Comparison of ENCODE assay signal across 10 mouse cellular contexts in the genomic region with DNA sequence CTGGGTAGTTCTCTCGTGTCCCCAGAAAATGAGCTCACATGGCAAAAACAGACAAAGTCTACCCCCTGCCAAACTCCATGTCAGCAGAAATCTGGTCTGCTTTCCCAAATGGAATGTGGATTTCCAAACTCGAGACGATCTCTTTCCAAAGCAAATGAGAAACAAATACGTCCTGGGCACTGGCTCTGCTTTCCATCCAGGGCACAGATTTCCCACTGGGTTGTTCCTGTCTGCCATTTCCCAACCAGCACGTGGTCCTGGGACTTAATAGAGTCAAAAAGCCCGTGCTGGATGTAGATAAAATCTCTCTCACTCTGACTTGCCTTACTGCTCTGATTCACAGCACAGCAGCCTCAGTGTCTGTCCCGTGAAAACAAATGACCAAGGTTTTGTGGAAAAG.
DNase-seq lines count a peak whose midpoint lies in the region; ATAC-seq and TF ChIP-seq lines count a peak whose summit lies in the region.
"Had no signal": no experiment of that assay in that cellular context is flagged by ENCODE, and none has a peak within 500 bp of the region (broad histone marks: within the 10 kb centered on the region; RNA-seq: fewer than 3 reads in every experiment).

No protein-coding gene starts in this region.

- no peak overlapping the region for H3K27ac ChIP-seq in midbrain, postnatal 0 days (ENCODE audit: low read depth, low read length)
- H3K27ac ChIP-seq: midbrain, embryonic 12.5 days had no signal

- peak; percentile 28 to 38 for DNase-seq in heart, postnatal 10 days
- no peak for DNase-seq in heart, postnatal 4 days
- peak; percentile 70 for DNase-seq in MN1 (ENCODE audit: low spot score)
- DNase-seq in brain, adult 2 months (ENCODE audit: low read depth, low spot score) = peak; percentile 60
- peak; percentile 25 for DNase-seq in fat pad, adult 2 months (ENCODE audit: extremely low read depth, low read depth, low spot score)
- DNase-seq in left cerebral cortex, postnatal 10 days (ENCODE audit: extremely low spot score in 1 of 2, low spot score in 2 of 2) = no peak
- DNase-seq in midbrain, postnatal 0 days (ENCODE audit: low spot score) = no peak
- no peak for DNase-seq in urinary bladder, adult 2 months (ENCODE audit: low spot score)
- DNase-seq: right cerebral cortex, adult 18-20 months had no signal

- H3K4me1 ChIP-seq in midbrain, postnatal 0 days (ENCODE audit: insufficient read depth, low read length) = 0 out of 2 replicates have a peak, but pooled peaks cover 1% of the 10 kb centered on the region

- H3K9me3 ChIP-seq in midbrain, postnatal 0 days (ENCODE audit: low read length) = no peaks in the 10 kb centered on the region
- H3K9me3 ChIP-seq: midbrain, embryonic 12.5 days had no signal

- no peak overlapping the region for H3K4me3 ChIP-seq in midbrain, postnatal 0 days (ENCODE audit: low read depth, low read length)
- H3K4me3 ChIP-seq: midbrain, embryonic 12.5 days had no signal

- no peaks in the 10 kb centered on the region for H3K27me3 ChIP-seq in midbrain, postnatal 0 days (ENCODE audit: insufficient read depth, low read length)
- H3K27me3 ChIP-seq: midbrain, embryonic 12.5 days had no signal

- no peak overlapping the region for H3K4me2 ChIP-seq in midbrain, postnatal 0 days (ENCODE audit: low read depth, low read length, poor library complexity, severe bottlenecking)
- H3K4me2 ChIP-seq: midbrain, embryonic 12.5 days had no signal

- H3K9ac ChIP-seq in midbrain, postnatal 0 days (replicated peaks; ENCODE audit: low read length, poor library complexity, severe bottlenecking) = no peak overlapping the region
- H3K9ac ChIP-seq: midbrain, embryonic 12.5 days had no signal

- WGBS in midbrain, postnatal 0 days = 50% methylated on average over 7 of the region's 7 CpGs

- no peaks in the 10 kb centered on the region for H3K36me3 ChIP-seq in midbrain, postnatal 0 days (ENCODE audit: insufficient read depth, low read length)
- H3K36me3 ChIP-seq: midbrain, embryonic 12.5 days had no signal

- no peak for ATAC-seq in midbrain, postnatal 0 days (ENCODE audit: low FRiP score)

- intact Hi-C loops in heart, postnatal 10 days (cut with DNase I) = no loop called here
- intact Hi-C loops in left cerebral cortex, postnatal 10 days (cut with DNase I) = no loop called here

- no peak for TF ChIP-seq CTCF in midbrain, postnatal 0 days (IDR thresholded peaks at IDR 0.05)

Comparison
In these comparisons a context has a peak if more than half of its experiments do, and no peak if none do; other contexts are left out.
1. DNase-seq: peak in heart, postnatal 10 days (2 of 2), MN1 (single experiment), brain, adult 2 months (single experiment) and fat pad, adult 2 months (single experiment); none in heart, postnatal 4 days (single experiment), left cerebral cortex, postnatal 10 days (0 of 2), midbrain, postnatal 0 days (single experiment) and urinary bladder, adult 2 months (single experiment).